Mouse (Mus musculus) kidney, embryonic 14.5 days (tissue): ENCODE measurements around the gene Zfp383. TPM values are rescaled to one million over a fixed set of nuclear protein-coding genes. Genes with fewer than 3 reads are reported as not detected.
"Not testable (repeated sequence)": the region's sequence is repeated elsewhere in the genome, so short reads cannot be mapped to it uniquely, and the experiment has no call there.

Experiments
- ATAC-seq: fragments of 200-750 bp; cut with Nextera tagmentation; 2 replicates; pipeline ENCODE4 v1.8.0; 2017; ENCODE audit warnings: moderate number of reproducible peaks, mild to moderate bottlenecking, moderate TSS enrichment, moderate library complexity; ENCODE audit not compliant: low FRiP score, low TSS enrichment
- H3K27ac ChIP-seq: fragments of 300-500 bp; sonication (generic); 2 replicates; pipeline ENCODE4 v1.5.1; 2014; ENCODE audit warnings: low read depth, mild to moderate bottlenecking, low read length, moderate library complexity, mixed read lengths
- H3K27me3 ChIP-seq: fragments of 300-500 bp; sonication (generic); 2 replicates; pipeline ENCODE4 v1.6.1; 2014; ENCODE audit warnings: mild to moderate bottlenecking, low read length; ENCODE audit not compliant: control insufficient read depth, insufficient read depth
- H3K36me3 ChIP-seq: fragments of 300-500 bp; sonication (generic); 2 replicates; pipeline ENCODE4 v1.6.1; 2014; ENCODE audit warnings: low read length, mixed read lengths; ENCODE audit not compliant: control insufficient read depth, insufficient read depth
- H3K4me1 ChIP-seq: fragments of 300-500 bp; sonication (generic); 2 replicates; pipeline ENCODE4 v1.6.1; 2014; ENCODE audit warnings: low read length, mixed read lengths; ENCODE audit not compliant: control insufficient read depth, insufficient read depth
- H3K4me2 ChIP-seq: fragments of 300-500 bp; sonication (generic); replicated peaks from 2 replicates; pipeline ENCODE4 v1.6.1; 2014; ENCODE audit warnings: low read depth, mild to moderate bottlenecking, low read length
- H3K4me3 ChIP-seq: fragments of 300-500 bp; sonication (generic); 2 replicates; pipeline ENCODE4 v1.5.1; 2014; ENCODE audit warnings: mild to moderate bottlenecking, low read length
- H3K9ac ChIP-seq: fragments of 300-500 bp; sonication (generic); 2 replicates; pipeline ENCODE4 v1.6.1; 2014; ENCODE audit warnings: low read depth, mild to moderate bottlenecking, low read length, moderate library complexity
- H3K9me3 ChIP-seq: fragments of 300-500 bp; sonication (generic); 2 replicates; pipeline ENCODE4 v1.6.1; 2016; ENCODE audit warnings: low read length; ENCODE audit not compliant: control insufficient read depth
- WGBS: fragments of 180-500 bp; shearing (Covaris S2); extraction: QIAGEN DNeasy Blood & Tissue Kit; methylation state at CpG from one replicate; pipeline ENCODE4 v1.1.7; 2014; 5-methylcytosine and 5-hydroxymethylcytosine counted together
- polyA plus RNA-seq: library from polyadenylated mRNA; unstranded; fragments of >200 nt; fragmentation: Nextera tagmentation; extraction: Ambion mirVana; gene quantifications from 2 replicates; pipeline ENCODE4 v1.2.1, GENCODE M21; 2014

Zfp383 gene
- polyA plus RNA-seq = 5.7 and 7.2 TPM in 2 replicates

GRCm38 (mm10) chr7:29908130-29908950 lies at the start of gene Zfp383:
Zfp383 (plus strand) TSS chr7:29908223.
- peak within 1 kb of the TSS; percentile 57 for H3K4me2 ChIP-seq
- H3K4me1 ChIP-seq = peaks cover 10% of the 10 kb centered on the region
- no peaks in the 10 kb centered on the region for H3K27me3 ChIP-seq
- no peaks in the 10 kb centered on the region for H3K9me3 ChIP-seq
- ATAC-seq = peak; percentile 84
- peak within 1 kb of the TSS; percentile 53; the same call in 1 of the 2 replicates for H3K27ac ChIP-seq
- WGBS = under 1% methylated on average over 33 of the region's 33 CpGs
- H3K4me3 ChIP-seq = peak within 1 kb of the TSS; percentile 56
- H3K9ac ChIP-seq = peak within 1 kb of the TSS; percentile 57
- H3K36me3 ChIP-seq = peaks cover 30% of the 10 kb centered on the region

- no peak within 1 kb of the TSS for H3K27ac ChIP-seq
- 6% methylated on average over 32 of the region's 32 CpGs for WGBS
- ATAC-seq = peak; percentile 97
- H3K9ac ChIP-seq = peak within 1 kb of the TSS; percentile 65
- H3K36me3 ChIP-seq = no peaks in the 10 kb centered on the region
- peak within 1 kb of the TSS; percentile 78 for H3K4me2 ChIP-seq
- peak within 1 kb of the TSS; percentile 65 for H3K4me3 ChIP-seq
- H3K9me3 ChIP-seq = no peaks in the 10 kb centered on the region
- no peaks in the 10 kb centered on the region; the same call in 1 of the 2 replicates for H3K4me1 ChIP-seq
- no peaks in the 10 kb centered on the region for H3K27me3 ChIP-seq
Measured at GRCm38 (mm10) chr7:29859532-29860517, 48.2 kb upstream of the Zfp383 start, which contains the start of gene Zfp420. Zfp420 (plus strand) TSS chr7:29859979.

- WGBS = 91% methylated on average over 7 of the region's 7 CpGs
Measured at GRCm38 (mm10) chr7:29861660-29862059, 46.4 kb upstream of the Zfp383 start.

GRCm38 (mm10) chr7:29874256-29874655 lies 33.8 kb upstream of the Zfp383 start:
- Histone ChIP-seq H3K4me2 (no peak overlapping the region), H3K9ac (no peak overlapping the region), H3K4me1 (no peaks in the 10 kb centered on the region), H3K27me3 (no peaks in the 10 kb centered on the region), H3K4me3 (no peak overlapping the region), H3K36me3 (peaks cover 18% of the 10 kb centered on the region), H3K27ac (no peak overlapping the region), H3K9me3 (peaks cover 45% of the 10 kb centered on the region)
- 94% methylated on average over 10 of the region's 10 CpGs for WGBS
- ATAC-seq = no peak

More at GRCm38 (mm10) chr7:29861660-29862059, 46.4 kb upstream of the Zfp383 start:
- Histone ChIP-seq H3K27me3 (no peaks in the 10 kb centered on the region), H3K9ac (no peak overlapping the region), H3K27ac (no peak overlapping the region), H3K4me1 (no peaks in the 10 kb centered on the region; the same call in 1 of the 2 replicates), H3K4me3 (no peak overlapping the region), H3K36me3 (no peaks in the 10 kb centered on the region), H3K4me2 (no peak overlapping the region), H3K9me3 (no peaks in the 10 kb centered on the region)
- no peak for ATAC-seq

GRCm38 (mm10) chr7:29877561-29877960 lies 30.5 kb upstream of the Zfp383 start:
- Histone ChIP-seq H3K9me3 (peaks cover 30% of the 10 kb centered on the region), H3K36me3 (peaks cover 18% of the 10 kb centered on the region)
- not testable (repeated sequence) for H3K27me3 ChIP-seq, H3K27ac ChIP-seq, H3K4me2 ChIP-seq, H3K4me1 ChIP-seq, ATAC-seq, H3K4me3 ChIP-seq, H3K9ac ChIP-seq
- 93% methylated on average over 9 of the region's 9 CpGs for WGBS

- no peak overlapping the region for H3K27ac ChIP-seq
- no peak for ATAC-seq
- WGBS = 60% methylated on average over 7 of the region's 7 CpGs
- peaks cover 7% of the 10 kb centered on the region for H3K36me3 ChIP-seq
- peaks cover 16% of the 10 kb centered on the region for H3K9me3 ChIP-seq
- no peaks in the 10 kb centered on the region for H3K4me1 ChIP-seq
- H3K4me2 ChIP-seq = no peak overlapping the region
- H3K4me3 ChIP-seq = no peak overlapping the region
- no peak overlapping the region for H3K9ac ChIP-seq
- H3K27me3 ChIP-seq = no peaks in the 10 kb centered on the region
Measured at GRCm38 (mm10) chr7:29880056-29880455, 28.0 kb upstream of the Zfp383 start.

GRCm38 (mm10) chr7:29880916-29881315 lies 27.1 kb upstream of the Zfp383 start:
- Histone ChIP-seq H3K27me3 (no peaks in the 10 kb centered on the region), H3K27ac (no peak overlapping the region), H3K36me3 (no peaks in the 10 kb centered on the region; the same call in 1 of the 2 replicates), H3K9ac (no peak overlapping the region), H3K4me1 (no peaks in the 10 kb centered on the region), H3K4me3 (no peak overlapping the region), H3K4me2 (no peak overlapping the region), H3K9me3 (peaks cover 8% of the 10 kb centered on the region; the same call in 1 of the 2 replicates)
- WGBS = 87% methylated on average over 7 of the region's 7 CpGs
- ATAC-seq = no peak

GRCm38 (mm10) chr7:29890501-29890900 lies 17.5 kb upstream of the Zfp383 start:
- Histone ChIP-seq H3K27me3 (no peaks in the 10 kb centered on the region), H3K4me1 (no peaks in the 10 kb centered on the region), H3K9ac (no peak overlapping the region), H3K36me3 (peaks cover 44% of the 10 kb centered on the region), H3K27ac (no peak overlapping the region), H3K4me3 (no peak overlapping the region), H3K4me2 (no peak overlapping the region), H3K9me3 (peaks cover 65% of the 10 kb centered on the region)
- ATAC-seq = no peak
- 97% methylated on average over 7 of the region's 7 CpGs for WGBS
